Mouse (Mus musculus) midbrain, embryonic 14.5 days (tissue): ENCODE measurements at regions not wholly inside any gene's neighbourhood (a gene's known extent, or its start where the extent isn't known, plus 50 kb on each side); places are given as distances from the start of the nearest gene placed in this dataset.

Experiments
- ATAC-seq: fragments of 200-750 bp; cut with Nextera tagmentation; 2 replicates; pipeline ENCODE4 v1.8.0; 2017; ENCODE audit warnings: moderate number of reproducible peaks, moderate library complexity; ENCODE audit not compliant: low FRiP score, low TSS enrichment
- DNase-seq: peaks from one replicate; pipeline ENCODE4 v3.0.0-alpha.2; 2015
- H3K27ac ChIP-seq: fragments of 300-500 bp; sonication (generic); replicated peaks from 2 replicates; pipeline ENCODE4 v1.5.1; 2014; ENCODE audit warnings: mild to moderate bottlenecking, low read depth, low read length, moderate library complexity
- H3K27me3 ChIP-seq: fragments of 300-500 bp; sonication (generic); 2 replicates; pipeline ENCODE4 v1.6.1; 2014; ENCODE audit warnings: low read length, control low read depth, mixed read lengths; ENCODE audit not compliant: control insufficient read depth, insufficient read depth
- H3K36me3 ChIP-seq: fragments of 300-500 bp; sonication (generic); 2 replicates; pipeline ENCODE4 v1.6.1; 2014; ENCODE audit warnings: low read length, control low read depth; ENCODE audit not compliant: control insufficient read depth, insufficient read depth
- H3K4me1 ChIP-seq: fragments of 300-500 bp; sonication (generic); 2 replicates; pipeline ENCODE4 v1.6.1; 2014; ENCODE audit warnings: mild to moderate bottlenecking, antibody characterized with exemption, low read length, control low read depth; ENCODE audit not compliant: control insufficient read depth, insufficient read depth
- H3K4me2 ChIP-seq: fragments of 300-500 bp; sonication (generic); 2 replicates; pipeline ENCODE4 v1.6.1; 2014; ENCODE audit warnings: mild to moderate bottlenecking, low read length, moderate library complexity
- H3K4me3 ChIP-seq: fragments of 300-500 bp; sonication (generic); replicated peaks from 2 replicates; pipeline ENCODE4 v1.5.1; 2014; ENCODE audit warnings: low read depth, low read length
- H3K9ac ChIP-seq: fragments of 300-500 bp; sonication (generic); replicated peaks from 2 replicates; pipeline ENCODE4 v1.6.1; 2014; ENCODE audit warnings: mild to moderate bottlenecking, low read length, moderate library complexity
- H3K9me3 ChIP-seq: fragments of 300-500 bp; sonication (generic); 2 replicates; pipeline ENCODE4 v1.6.1; 2016; ENCODE audit warnings: low read length, control low read depth, mixed read lengths; ENCODE audit not compliant: control insufficient read depth
- WGBS: fragments of 180-500 bp; shearing (Covaris S2); extraction: QIAGEN DNeasy Blood & Tissue Kit; methylation state at CpG from one replicate; pipeline ENCODE4 v1.1.7; 2014; 5-methylcytosine and 5-hydroxymethylcytosine counted together

DNA sequence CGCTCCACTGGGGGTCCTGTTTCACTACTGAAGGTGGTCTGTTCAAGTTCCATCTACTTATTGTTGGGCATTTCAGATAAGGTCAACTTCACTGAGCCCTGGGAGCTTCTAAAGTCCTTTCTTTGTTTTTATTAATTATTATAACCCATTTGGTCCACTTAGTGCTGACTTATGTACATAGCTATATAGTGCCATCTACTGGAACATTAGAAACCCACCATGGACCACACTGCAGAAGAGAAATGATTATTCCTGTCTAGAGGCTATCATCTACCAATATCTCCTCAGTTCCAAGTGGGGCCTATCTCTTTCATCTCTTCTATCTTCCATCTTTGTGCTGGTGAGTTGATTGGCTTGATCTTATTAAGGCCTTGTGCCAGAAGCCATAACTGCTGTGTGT, 294.8 kb downstream of the Gm9008 start:
- H3K4me2 ChIP-seq: no peak overlapping the region
- ATAC-seq: no peak
- H3K9ac ChIP-seq: no peak overlapping the region
- peak; percentile 34 for DNase-seq
- H3K27me3 ChIP-seq: no peaks in the 10 kb centered on the region
- H3K9me3 ChIP-seq: no peaks in the 10 kb centered on the region
- H3K27ac ChIP-seq: no peak overlapping the region
- H3K4me3 ChIP-seq: no peak overlapping the region
- 97% methylated on average over 1 of the region's 1 CpGs for WGBS
- H3K4me1 ChIP-seq: no peaks in the 10 kb centered on the region
- H3K36me3 ChIP-seq: no peaks in the 10 kb centered on the region
